Mouse (Mus musculus) left cerebral cortex, postnatal 14 days (tissue): ENCODE measurements around the gene Ywhag. TPM values are rescaled to one million over a fixed set of nuclear protein-coding genes. Genes with fewer than 3 reads are reported as not detected.

Experiments
- DNase-seq, 2 experiments: peaks; one replicate each; pipeline ENCODE4 v3.0.0; 2021 to 2022; ENCODE audit warnings: low spot score in 2 of 2, mixed read lengths in 1 of 2
- intact Hi-C: fragments of 180-260 bp; cut with DNase I; formaldehyde crosslinking; loops from one replicate; pipeline ENCODE4 v1.15.1; 2025
- total RNA-seq, 2 experiments: library from RNA; stranded (reverse); gene quantifications; 2 replicates each; pipeline ENCODE4 v1.2.3; 2021

Gene Ywhag
- total RNA-seq, 2 experiments from 2014 or later = 1,469 to 1,528 TPM

GRCm38 (mm10) chr5:135901354-135902095, 32.9 kb downstream of the Ywhag start:
- no peak for DNase-seq
- intact Hi-C loops = loop anchor here (5.0 kb wide), 2 partner anchors 61 to 161 kb away; no protein-coding TSS in a partner anchor

DNA sequence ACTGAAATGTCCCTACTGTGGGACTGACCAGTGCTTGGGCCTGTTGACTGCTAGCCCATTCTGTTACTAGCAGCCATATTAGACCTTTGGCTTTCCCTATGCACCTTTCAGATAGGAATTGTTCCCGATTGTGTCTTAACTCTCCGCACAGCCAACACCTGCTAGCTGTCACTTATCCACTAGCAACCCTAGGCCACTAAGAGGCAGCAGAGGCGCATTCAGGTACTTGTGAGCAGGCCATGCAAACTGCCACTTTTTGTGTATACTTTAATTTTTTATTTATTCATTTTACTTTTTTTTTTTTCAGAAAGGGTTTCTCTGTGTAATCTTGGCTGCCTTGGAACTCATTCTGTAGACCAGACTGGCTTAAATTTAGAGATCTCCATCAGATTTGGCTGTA, 33.7 kb downstream of the Ywhag start:
- no peak for DNase-seq
- intact Hi-C loops = loop anchor here (5.0 kb wide), 2 partner anchors 62 to 162 kb away; no protein-coding TSS in a partner anchor

- intact Hi-C loops = loop anchor here (5.0 kb wide), 2 partner anchors 62 to 162 kb away; no protein-coding TSS in a partner anchor
- no peak for DNase-seq
Observed at GRCm38 (mm10) chr5:135899833-135900232, 34.6 kb downstream of the Ywhag start.

DNA sequence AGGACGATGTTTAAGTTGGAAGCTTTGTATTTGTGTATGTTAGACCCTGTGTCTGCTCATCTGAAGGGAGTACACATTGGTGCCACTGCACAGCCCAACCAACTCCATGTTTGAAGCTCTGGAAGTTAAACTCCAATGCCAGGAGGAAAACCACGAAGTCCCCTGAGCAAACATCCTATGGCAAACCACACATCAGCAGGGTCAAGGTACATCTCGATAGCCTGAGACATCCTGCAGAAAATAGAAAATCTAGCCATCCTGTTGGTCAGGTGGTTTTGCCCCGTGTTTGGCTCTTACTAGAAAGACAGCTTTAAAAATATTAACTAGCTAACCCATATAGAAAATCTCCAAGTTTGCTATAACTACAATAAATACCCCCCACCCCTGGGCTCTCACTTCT, 35.4 kb downstream of the Ywhag start:
- no peak for DNase-seq
- intact Hi-C loops = no loop called here

DNA sequence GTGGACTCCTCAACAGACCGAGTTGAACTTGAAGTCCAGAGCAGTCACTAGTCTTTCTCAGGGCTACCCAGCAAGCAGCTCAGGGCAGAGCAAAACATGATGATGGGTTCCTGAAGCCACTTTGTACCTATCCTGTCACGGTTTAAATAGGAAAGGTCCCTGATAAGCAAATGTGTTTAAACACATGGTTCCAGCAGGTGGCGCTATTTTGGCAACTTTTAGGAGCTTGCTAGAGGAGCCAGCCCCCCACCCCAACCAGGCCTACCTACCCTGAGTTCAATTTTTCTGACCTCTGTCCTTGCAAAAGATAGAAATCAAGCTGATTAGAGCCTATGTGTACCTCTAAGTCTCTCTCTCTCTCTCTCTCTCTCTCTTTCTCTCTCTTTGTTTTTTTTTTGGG, 36.4 kb downstream of the Ywhag start:
- peak in 1 of 2 experiments; percentile 65 for DNase-seq
- intact Hi-C loops = no loop called here

GRCm38 (mm10) chr5:135894958-135895357, 39.5 kb downstream of the Ywhag start:
- intact Hi-C loops = no loop called here
- no peak for DNase-seq

DNA sequence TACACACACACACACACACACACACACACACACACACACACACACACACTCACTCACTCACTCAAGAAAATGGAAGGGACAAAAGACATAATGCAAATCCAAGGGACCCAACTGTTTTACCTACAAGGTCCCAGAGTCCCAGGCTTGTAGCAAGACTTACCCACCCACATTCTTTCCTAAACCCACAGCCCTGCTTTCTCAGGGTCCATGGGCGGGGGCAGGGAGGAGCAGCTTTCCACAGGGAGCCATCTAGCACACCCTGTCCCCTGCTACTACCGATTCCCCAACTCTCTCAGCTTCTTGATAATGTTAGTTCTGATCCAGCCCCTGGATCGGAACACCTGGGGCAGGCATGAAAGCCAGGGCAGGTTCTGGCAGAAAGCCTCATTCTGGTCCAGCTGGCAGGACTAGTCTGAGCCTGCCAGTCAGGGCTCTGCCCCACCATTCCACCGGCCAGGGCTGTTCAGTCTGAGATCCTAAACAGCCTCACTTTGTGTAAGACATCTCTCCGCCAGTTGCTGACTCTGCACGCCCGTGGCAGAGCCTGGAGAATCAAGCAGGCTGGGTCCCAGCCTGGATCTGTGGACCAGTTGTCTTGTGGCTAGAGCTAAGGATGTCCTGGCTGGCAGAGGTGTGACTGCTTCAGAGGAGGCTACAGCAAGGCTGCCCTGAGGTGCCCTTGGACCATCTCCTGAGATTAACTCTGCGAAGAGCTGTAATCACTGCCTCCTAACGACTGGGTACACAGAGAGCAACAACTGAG, 41.6 kb downstream of the Ywhag start:
- intact Hi-C loops = no loop called here
- no peak for DNase-seq

DNA sequence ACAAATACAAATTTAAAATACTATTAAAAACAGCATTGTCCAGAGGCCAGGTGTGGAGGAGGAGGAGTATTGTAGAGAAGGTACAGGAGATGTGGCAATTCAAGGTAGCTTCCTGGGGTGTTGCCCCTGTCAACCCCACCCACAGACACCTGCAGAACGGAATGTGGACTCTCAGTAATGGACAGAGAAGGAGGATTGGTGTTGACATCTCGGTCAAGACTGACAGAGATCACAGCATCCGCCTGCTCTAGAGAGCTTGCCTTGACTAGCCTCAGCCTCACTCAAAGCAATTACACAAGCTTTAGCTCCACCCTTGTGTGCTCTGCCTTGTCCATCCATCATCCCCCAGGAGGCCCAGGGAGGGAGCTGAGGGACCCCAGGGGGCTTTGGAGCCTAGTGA, 43.5 kb downstream of the Ywhag start:
- no peak for DNase-seq
- intact Hi-C loops = no loop called here

- no peak for DNase-seq
- intact Hi-C loops = no loop called here
Observed at GRCm38 (mm10) chr5:135890323-135890722, 44.1 kb downstream of the Ywhag start.

- intact Hi-C loops = no loop called here
- no peak for DNase-seq
Observed at GRCm38 (mm10) chr5:135888405-135889215, 45.8 kb downstream of the Ywhag start.

DNA sequence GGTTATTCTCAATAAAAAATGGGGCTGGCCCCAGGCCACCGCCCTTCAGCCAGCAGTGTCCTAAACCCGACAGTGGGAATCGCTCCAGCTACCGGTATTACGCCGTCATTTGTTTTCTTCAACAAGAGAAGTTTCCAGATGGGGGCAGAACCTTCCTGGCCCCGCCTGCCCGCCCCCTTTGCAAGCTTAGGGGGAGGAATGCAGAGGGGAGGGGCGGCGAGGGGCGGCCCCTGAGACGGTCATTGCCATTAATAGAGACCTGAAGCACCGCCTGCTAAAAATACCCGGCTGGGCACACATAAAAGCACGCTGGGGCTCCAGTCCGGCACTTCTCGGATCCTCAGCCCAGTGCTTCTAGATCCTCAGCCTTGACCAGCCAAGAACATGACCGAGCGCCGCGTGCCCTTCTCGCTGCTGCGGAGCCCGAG, 46.7 kb downstream of the Ywhag start, which contains the start of gene Hspb1:
Hspb1 (plus strand) TSS at position 245 of the 428 bp plus-strand sequence.
- intact Hi-C loops = no loop called here
- no peak for DNase-seq

DNA sequence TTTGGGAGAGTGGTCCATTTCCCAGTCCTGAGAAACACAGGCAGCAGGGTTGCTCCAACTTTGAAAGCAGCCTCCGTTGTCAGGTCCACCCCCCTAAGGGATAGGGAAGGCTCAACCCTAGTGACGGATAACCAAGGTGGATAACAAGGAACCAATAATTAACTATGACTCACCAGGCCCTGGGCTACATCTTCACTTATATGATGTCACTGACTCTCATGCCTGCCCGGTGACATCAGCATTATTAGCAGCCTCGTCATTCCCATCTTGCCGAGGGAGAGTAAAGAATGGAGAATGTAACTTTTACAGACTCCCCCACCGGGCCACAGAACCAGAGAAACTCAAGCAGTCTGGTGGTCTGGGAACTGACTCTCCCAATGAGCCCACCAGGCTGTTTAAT, 49.8 kb downstream of the Ywhag start:
- DNase-seq = no peak
- intact Hi-C loops = no loop called here

DNA sequence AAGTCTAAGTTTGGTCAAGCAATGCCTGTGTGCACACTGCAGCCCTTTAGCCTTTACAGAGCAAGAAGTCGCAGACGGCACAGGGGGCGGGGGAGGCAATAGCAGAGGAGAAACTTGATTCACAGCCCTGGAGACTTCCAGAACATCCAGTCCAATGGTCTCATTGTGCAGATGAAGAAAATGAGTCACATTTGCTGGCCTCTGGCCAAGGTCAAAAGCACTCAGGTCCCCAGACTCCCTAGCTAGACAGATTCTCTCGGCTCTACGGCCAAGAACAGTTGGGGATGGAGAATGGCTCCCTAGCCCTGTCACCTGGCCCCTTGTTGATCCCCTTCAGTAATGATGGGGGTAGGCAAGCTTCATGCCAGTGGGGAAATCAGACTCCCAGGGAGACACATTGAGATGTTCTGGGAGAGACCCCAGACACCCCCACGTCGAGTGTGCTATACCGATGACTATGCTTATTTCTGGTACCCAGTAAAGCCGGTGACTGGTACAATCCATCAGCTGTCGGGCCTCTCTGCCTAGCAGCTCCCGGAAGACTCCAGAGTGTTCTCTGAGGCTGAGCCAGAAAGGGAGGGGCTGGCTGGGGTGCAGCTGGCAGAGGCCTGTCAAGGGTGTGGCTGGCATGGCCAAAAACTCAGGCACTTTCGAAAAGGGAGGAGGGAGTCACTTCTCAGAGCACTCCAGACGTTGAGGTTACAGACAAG, 54.8 kb downstream of the Ywhag start:
- intact Hi-C loops = loop anchor here (5.0 kb wide), 1 partner anchor 183 kb away; no protein-coding TSS in a partner anchor
- peak; percentile 45 to 73 for DNase-seq

DNA sequence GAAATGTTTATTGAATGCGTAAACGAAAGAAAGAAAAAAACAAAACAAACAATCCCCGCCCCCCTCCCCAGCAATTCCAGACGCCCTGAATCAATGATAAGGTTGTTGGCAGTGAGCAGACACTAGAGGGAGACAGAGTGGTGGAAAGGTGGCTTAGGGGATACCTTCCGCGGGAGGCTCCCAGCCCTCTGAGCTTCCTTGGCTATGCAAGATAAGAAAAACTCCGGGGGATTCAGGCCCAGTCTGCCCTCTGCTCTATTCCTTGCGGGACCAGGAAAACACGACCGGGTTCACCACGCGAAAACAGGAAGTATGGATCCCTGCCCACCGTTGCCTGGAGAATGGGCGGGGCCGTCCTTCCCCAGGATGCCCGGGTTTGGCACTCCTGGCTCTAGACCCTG, 56.6 kb downstream of the Ywhag start:
- peak; percentile 62 to 66 for DNase-seq
- intact Hi-C loops = loop anchor here (5.0 kb wide), 1 partner anchor 184 kb away; no protein-coding TSS in a partner anchor

GRCm38 (mm10) chr5:135877180-135877579, 57.2 kb downstream of the Ywhag start:
- intact Hi-C loops = loop anchor here (5.0 kb wide), 1 partner anchor 185 kb away; no protein-coding TSS in a partner anchor
- peak; percentile 68 to 77 for DNase-seq

DNA sequence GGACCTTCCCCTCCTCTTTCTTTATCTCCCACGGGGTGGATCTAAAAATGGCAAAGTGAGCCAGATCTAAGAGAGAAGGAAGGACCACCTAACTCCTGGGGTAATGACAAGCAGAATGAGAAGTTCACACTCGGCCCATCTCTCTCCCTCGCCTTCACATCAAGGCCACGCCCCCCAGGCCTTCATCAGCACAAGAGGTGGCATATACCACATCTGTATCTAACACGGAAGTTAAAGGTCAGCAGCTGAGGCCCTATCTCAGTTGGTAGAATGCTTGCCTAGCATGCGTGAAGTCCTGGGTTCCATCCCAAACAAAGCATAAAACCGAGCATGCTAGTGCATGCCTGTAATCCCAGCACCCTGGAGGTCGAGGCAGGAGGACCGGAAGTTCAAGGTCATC, 60.7 kb downstream of the Ywhag start:
- intact Hi-C loops = no loop called here
- no peak for DNase-seq

GRCm38 (mm10) chr5:135872996-135873395, 61.4 kb downstream of the Ywhag start:
- DNase-seq = no peak
- intact Hi-C loops = no loop called here

GRCm38 (mm10) chr5:135870505-135870904, 63.9 kb downstream of the Ywhag start:
- intact Hi-C loops = no loop called here
- DNase-seq = no peak
